Mouse (Mus musculus) granulocyte monocyte progenitor cell, adult 5-6 weeks (primary cell): ENCODE measurements around the gene Gm8909. TPM values are rescaled to one million over a fixed set of nuclear protein-coding genes. Genes with fewer than 3 reads are reported as not detected.
A peak's percentile ranks its signal among the peaks of the same experiment; 100 is the strongest.
"Not testable (repeated sequence)": the region's sequence is repeated elsewhere in the genome, so short reads cannot be mapped to it uniquely, and the experiment has no call there.

ENCODE experiments used
- ATAC-seq: replicated peaks from 2 replicates; pipeline ENCODE4 v1.8.0; 2016; ENCODE audit warnings: mild to moderate bottlenecking, moderate TSS enrichment, inconsistent platforms; ENCODE audit not compliant: poor library complexity, severe bottlenecking
- total RNA-seq, 2 experiments: library from RNA; stranded (forward) in 1 of 2; stranded (reverse) in 1 of 2; fragments of 200-712, 200-1000 nt in 1 of 2; fragments of >200 nt in 1 of 2; fragmentation: Nextera tagmentation in 1 of 2; gene quantifications; 2 replicates each; pipeline ENCODE4 v1.2.3; 2014 to 2017

Gm8909 gene
- total RNA-seq, 2 experiments from 2014 or later, result not detected

- peak; percentile 20; the same call in 1 of the 2 replicates for ATAC-seq
Observed at GRCm38 (mm10) chr17:36120839-36121238, 47.5 kb downstream of the Gm8909 start.

DNA sequence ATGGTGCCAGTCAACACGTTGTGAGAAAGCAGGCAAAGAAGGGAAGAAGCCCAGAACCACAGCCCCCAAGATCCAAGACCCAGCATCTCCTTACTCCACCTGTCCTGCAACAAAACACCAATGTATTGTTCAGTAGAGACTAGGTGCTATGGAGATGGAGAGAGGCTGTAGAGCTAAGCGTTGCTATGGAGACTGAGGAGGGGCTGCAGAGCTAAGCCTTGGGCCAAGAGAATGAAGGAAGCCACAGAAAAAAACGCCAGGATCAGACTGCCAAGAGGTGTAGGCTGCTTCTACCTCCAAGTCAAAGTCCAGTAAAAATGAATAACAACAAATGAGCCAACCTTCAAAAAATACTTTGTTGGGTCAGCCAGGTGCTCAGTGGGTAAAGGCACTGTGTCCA lies 51.8 kb downstream of the Gm8909 start:
- not testable (repeated sequence) for ATAC-seq

Other genes with a start within 250 kb of the Gm8909 start
- 74.4 and 92.3 TPM in 2 replicates for gene Abcf1, start 198.8 kb downstream of the Gm8909 start, total RNA-seq (2014; fragmentation: Nextera tagmentation)
- 165 and 231 TPM in 2 replicates for gene Abcf1, start 198.8 kb downstream of the Gm8909 start, total RNA-seq (2017)
- 21.5 and 21.7 TPM in 2 replicates for gene Gnl1, start 188.7 kb downstream of the Gm8909 start, total RNA-seq (2014; fragmentation: Nextera tagmentation)
- gene Gnl1, start 188.7 kb downstream of the Gm8909 start, total RNA-seq (2017), result 18.3 and 20.9 TPM in 2 replicates
- 38.2 and 59.1 TPM in 2 replicates for gene Prr3, start 188.3 kb downstream of the Gm8909 start, total RNA-seq (2014; fragmentation: Nextera tagmentation)
- gene Prr3, start 188.3 kb downstream of the Gm8909 start, total RNA-seq (2017), result 15.0 and 16.4 TPM in 2 replicates
- 2.1 and 4.6 TPM in 2 replicates for gene H2-T24, start 148.0 kb downstream of the Gm8909 start, total RNA-seq (2014; fragmentation: Nextera tagmentation)
- 7.8 and 8.8 TPM in 2 replicates for gene H2-T24, start 148.0 kb downstream of the Gm8909 start, total RNA-seq (2017)
- 49.1 and 55.7 TPM in 2 replicates for gene H2-T23, start 135.7 kb downstream of the Gm8909 start, total RNA-seq (2014; fragmentation: Nextera tagmentation)
- 48.6 and 62.5 TPM in 2 replicates for gene H2-T23, start 135.7 kb downstream of the Gm8909 start, total RNA-seq (2017)
- gene H2-T22, start 125.8 kb downstream of the Gm8909 start, total RNA-seq (2014; fragmentation: Nextera tagmentation), result 34.5 and 35.7 TPM in 2 replicates
- 39.2 and 39.4 TPM in 2 replicates for gene H2-T22, start 125.8 kb downstream of the Gm8909 start, total RNA-seq (2017)
- not detected in 2 replicates for gene Gm6034, start 125.6 kb downstream of the Gm8909 start, total RNA-seq (2014; fragmentation: Nextera tagmentation)
- gene Gm6034, start 125.6 kb downstream of the Gm8909 start, total RNA-seq (2017), result not detected in 2 replicates
- gene Gm11127, start 110.2 kb downstream of the Gm8909 start, total RNA-seq (2014; fragmentation: Nextera tagmentation), result not detected in 2 replicates
- not detected in 2 replicates for gene Gm11127, start 110.2 kb downstream of the Gm8909 start, total RNA-seq (2017)
- gene Gm19684, start 46.9 kb downstream of the Gm8909 start, total RNA-seq (2014; fragmentation: Nextera tagmentation), result 0.58 TPM in 1 of 2 replicates, not detected in the other
- gene Gm19684, start 46.9 kb downstream of the Gm8909 start, total RNA-seq (2017), result not detected in 2 replicates
- not detected in 2 replicates for gene Gm7030, start 39.1 kb downstream of the Gm8909 start, total RNA-seq (2014; fragmentation: Nextera tagmentation)
- not detected in 2 replicates for gene Gm7030, start 39.1 kb downstream of the Gm8909 start, total RNA-seq (2017)
- gene H2-T3, start 21.8 kb upstream of the Gm8909 start, total RNA-seq (2014; fragmentation: Nextera tagmentation), result not detected in 2 replicates
- gene H2-T3, start 21.8 kb upstream of the Gm8909 start, total RNA-seq (2017), result not detected in 2 replicates
- 54.4 and 61.3 TPM in 2 replicates for gene Rpp21, start 89.5 kb upstream of the Gm8909 start, total RNA-seq (2014; fragmentation: Nextera tagmentation)
- gene Rpp21, start 89.5 kb upstream of the Gm8909 start, total RNA-seq (2017), result 25.9 and 30.1 TPM in 2 replicates
- 18.4 and 23.3 TPM in 2 replicates for gene Trim39, start 103.7 kb upstream of the Gm8909 start, total RNA-seq (2014; fragmentation: Nextera tagmentation)
- 14.0 and 16.2 TPM in 2 replicates for gene Trim39, start 103.7 kb upstream of the Gm8909 start, total RNA-seq (2017)
- not detected in 2 replicates for gene H2-M10.2, start 118.0 kb upstream of the Gm8909 start, total RNA-seq (2014; fragmentation: Nextera tagmentation)
- not detected in 2 replicates for gene H2-M10.2, start 118.0 kb upstream of the Gm8909 start, total RNA-seq (2017)
- not detected in 2 replicates for gene H2-M10.1, start 157.6 kb upstream of the Gm8909 start, total RNA-seq (2014; fragmentation: Nextera tagmentation)
- gene H2-M10.1, start 157.6 kb upstream of the Gm8909 start, total RNA-seq (2017), result not detected in 2 replicates
- gene H2-M10.3, start 199.9 kb upstream of the Gm8909 start, total RNA-seq (2014; fragmentation: Nextera tagmentation), result not detected in 2 replicates
- not detected in 2 replicates for gene H2-M10.3, start 199.9 kb upstream of the Gm8909 start, total RNA-seq (2017)